Mouse (Mus musculus): ENCODE results near the gene Tmem121b. TPM values are rescaled to one million over a fixed set of nuclear protein-coding genes. Genes with fewer than 3 reads are reported as not detected.

Tmem121b gene
- total RNA-seq (2021) (under 1 TPM; 0.06 to 0.10 TPM), polyA plus RNA-seq (2012; rRNA removed) (0.03 and 0.12 TPM in 2 replicates)
- long read RNA-seq: 0 reads

DNA sequence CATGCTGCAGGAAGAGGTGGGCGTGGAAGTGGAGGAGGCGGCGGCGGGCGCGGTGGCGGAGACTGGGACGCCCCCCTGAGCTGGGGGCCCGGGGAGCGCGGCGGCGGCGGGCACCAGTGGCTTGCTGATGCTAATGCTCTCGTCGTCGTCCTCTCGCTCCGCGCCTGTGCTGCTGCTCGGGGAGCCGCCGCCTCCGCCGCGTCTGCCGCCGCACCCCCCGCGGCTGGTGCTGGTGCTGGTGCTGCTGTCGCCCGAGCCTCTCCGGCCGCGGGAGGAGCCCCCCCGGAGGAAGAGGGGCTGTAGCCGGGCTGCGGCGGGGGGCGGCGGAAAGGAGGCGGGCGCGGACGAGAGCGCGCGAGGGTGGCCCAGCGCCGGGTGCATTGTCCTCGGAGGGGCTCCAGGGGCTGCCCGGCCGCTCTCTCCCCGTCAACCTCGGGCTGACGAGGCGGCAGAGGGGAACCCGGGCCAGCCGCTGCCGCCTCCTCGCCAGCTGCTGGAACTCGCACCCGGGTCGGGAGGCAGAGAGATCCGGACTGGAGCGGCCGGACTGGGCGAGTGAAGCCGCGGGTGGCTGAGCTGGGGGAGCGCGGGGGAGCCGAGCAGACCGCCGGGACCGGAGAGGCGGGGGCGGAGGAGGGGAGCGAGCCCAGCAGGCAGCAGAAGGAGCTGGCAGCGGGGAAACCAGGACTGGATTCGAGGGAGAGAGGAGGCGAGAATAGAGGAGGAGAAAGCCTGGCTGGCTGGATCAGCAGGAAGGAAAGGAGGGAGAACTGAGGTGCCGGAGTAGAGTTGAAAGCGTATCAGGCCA lies at the start of gene Tmem121b:
Gene Tmem121b (minus strand): TSS at position 434 of the 808 bp plus-strand sequence.
- DNase-seq: peak; percentile 50

DNA sequence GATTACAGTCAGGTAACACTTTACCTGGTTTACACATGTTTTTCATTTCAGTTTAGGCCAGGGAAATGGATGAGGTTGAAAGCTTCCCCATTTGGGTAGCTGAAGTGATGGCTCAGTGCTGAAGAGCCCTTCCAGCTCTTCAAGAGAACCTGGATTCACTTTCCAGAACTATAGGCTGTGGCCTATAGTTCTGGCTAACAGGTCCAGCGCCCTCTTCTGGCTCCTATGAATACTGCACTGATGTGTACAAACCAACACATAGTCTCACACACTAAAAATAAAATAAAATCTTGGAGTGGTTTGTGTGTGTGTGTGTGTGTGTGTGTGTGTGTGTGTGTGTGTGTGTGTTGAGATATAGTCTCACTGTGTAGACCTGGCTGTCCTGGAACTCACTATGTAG lies 48.5 kb upstream of the Tmem121b start:
- no peak for DNase-seq

DNA sequence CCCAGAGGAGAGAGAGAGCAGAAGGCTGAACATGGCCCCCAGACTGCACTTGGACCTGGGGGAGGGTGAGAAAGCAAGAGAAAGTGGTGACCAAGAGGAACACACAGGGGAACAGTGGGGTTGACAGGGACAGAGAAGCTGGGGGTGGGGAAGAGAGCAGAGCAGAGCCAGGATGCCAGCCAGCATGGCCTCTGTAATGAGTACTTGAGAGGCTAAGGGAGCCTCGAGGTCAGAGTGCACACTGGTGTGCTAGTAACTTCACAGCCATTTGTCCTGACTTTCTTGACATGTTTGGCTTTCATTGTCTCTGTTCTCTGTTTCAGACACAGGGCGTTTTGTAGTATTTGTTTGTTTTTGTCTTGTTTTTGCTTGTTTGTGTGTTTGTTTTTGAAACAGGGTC lies 47.8 kb upstream of the Tmem121b start:
- no peak for DNase-seq

DNA sequence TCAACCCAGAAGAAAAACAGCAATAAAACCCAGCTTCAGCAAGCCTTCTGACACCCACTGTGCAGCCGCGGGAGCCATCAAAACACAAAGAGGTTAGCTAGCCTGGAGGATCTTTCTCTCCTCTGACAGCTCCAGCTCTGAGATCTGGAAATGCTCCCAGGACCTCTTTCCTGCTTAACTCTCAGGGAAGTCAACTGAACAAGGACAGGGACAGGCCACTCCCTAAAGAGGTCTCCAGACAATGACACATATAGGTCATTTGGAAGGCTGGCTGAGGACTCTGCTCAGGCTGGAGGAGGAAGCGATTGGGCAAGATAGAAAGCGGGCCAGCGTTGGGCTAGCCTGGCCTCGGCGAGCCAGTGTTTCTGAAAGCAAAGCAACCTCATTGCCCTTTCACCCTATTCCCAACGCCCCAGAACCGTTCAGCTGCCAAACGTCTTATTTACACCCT lies 46.2 kb upstream of the Tmem121b start:
- peak; percentile 84 for DNase-seq

DNA sequence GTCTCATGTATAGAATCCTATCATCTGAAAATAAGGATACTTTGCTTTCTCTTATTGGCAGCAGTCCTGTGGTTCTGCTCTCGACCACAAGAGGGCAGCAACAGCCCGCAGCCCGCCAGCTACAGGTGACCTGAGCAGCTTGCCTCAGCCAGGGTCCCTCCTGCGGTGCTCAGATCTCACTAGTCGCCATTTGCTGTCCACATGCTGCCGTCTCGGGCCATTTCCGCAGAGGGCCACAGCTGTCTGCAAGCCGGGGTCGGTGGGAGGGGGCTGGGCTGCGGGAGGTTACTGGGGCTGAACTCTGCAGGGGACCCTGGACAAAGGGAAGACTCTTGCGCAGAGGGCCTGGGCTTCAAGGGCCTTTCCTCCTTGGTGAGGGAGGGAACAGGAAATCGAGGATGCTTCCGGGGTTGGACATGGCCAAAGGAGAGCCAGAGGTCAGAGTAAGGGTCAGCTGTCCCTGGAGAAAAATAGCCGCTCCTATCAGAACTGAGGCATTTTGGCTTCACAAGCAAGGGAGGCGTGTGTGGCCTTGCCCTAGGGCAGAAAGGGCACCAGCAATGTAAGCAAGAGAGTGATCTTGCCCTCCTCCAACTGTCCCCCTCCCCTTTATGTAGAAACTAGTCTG lies 45.6 kb upstream of the Tmem121b start:
- DNase-seq: peak; percentile 80

DNA sequence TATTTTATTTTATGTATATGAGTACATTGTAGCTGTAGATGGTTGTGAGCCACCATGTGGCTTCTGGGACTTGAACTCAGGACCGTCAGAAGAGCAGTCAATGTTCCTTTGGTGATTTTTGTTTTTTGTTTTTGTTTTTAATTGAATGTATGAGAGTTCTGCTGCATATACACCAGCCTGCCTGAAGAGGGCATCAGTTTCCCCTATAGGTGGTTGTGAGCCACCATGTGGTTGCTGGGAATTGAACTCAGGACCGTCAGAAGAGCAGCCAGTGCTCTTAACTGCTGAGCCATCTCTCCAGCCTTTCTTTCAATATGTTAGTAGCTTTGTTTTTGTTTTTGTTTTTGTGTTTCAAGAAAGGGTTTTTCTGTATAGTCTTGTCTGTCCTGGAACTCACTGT lies 42.7 kb upstream of the Tmem121b start:
- DNase-seq: no peak

DNA sequence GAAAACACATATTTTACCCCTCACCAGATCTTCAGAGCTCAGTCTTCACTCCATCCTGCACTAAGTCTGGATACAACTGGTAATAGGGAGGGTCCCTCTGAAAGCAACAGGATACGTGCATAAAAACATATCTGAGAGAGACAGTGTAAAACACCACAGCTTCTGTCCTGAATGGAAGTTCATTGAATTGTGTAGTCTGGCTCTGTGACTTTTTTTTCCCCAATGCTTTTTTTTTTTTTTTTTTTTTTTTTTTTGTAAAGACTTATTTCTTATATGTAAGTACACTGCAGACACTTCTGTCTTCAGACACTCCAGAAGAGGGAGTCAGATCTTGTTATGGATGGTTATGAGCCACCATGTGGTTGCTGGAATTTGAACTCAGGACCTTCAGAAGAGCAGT lies 39.0 kb upstream of the Tmem121b start:
- no peak for DNase-seq

DNA sequence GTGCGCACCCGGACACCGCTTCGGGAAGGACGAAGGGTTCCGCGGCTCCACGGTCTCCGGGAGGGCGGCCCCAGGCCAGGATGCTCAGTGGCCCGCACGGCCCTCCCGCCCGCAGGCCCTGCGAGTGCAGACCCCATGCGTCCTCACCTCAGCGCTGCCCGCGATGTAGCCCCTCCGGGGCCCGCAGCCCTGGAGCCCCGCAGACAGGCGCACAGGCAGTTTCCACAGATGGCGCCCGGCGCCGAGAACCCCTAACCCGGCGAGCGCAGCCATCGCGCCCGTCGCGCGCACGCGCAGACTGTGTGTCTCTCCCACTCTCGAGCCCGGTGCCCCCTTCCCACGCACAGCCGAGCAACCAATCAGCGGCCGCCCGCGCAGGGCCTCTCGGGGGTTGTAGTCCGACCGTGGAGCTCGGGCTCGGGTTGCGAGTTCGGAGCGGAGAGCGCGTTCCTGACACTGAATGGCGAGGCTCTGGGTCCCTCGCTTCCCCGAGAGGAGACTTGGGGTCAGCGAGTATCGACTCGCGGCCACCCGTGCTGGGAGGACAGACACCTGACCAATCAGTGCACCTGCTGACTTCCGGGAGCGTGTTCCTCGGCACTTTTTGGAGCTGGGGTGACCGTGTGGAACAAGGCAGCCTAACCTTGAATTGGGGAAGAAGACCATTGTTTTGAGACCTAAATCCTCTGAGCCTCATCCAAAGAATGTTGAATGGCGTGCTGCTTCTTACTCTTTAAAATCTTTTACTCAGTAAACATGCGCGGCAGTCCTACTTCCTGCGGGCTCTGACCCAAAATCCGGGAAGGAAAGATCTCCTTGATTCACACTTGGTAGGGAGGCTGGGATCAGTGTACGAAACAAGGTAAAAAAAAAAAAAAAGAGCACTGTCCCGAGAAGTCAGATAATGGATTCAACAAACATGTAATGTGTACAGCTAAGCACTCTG lies 37.7 kb upstream of the Tmem121b start, which contains the start of gene Hdhd5:
Gene Hdhd5 (minus strand): TSS at position 300 of the 946 bp plus-strand sequence.
- DNase-seq: peak; percentile 96

DNA sequence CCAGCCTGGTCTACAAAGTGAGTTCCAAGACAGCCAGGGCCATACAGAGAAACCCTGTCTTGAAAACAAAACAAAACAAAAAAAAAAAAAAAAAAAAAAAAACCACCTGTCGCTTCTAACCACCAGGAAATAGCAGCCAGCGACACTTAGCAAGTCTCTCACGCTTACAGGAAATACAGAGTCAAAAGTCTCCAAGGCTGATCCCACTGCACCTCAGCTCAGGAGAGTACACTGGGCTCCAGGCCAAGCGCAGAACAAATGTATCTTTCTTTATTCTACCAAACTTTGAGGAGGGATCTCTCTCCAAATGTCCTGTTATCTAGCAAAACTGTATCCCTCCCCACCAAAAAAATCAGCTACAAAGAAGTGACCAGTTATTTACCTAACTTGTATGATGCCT lies 35.5 kb upstream of the Tmem121b start:
- DNase-seq: no peak

DNA sequence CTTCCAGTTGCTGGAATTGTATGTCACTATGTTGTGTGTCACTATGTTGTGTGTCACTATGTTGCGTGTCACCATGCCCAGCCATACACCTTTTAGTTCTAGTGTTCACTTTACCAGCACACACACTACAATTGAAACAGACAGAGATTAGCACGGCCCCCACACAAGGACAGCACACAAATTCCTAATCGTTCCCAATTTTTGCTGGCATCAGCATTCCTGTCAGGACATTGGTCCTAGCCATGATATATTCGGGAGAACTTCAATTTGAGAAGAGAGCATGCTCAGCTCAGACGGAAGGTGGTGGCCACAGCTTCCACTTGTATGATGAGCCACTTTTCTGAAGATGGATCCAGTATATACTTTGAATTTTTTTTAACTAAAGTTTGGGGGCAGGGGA lies 31.2 kb upstream of the Tmem121b start:
- no peak for DNase-seq

DNA sequence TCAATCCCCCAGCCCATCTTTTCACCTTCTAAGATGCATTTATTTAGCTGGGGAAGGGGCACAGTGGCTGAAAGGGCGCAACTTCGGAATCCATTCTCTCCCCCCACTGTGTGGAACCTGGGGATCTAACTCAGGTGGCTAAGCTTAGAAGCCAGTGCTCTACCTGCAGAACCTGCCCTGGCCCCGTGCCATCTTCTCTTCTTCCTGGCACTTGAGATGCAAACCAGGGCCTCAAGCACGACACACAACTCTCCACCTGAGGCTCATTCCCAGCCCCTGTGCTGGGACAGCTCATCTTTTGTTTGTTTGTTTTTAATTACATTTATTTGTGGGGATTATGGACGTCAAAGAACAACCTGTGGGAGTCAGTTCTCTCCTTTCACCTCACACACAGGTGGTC lies 26.0 kb upstream of the Tmem121b start:
- DNase-seq: no peak

DNA sequence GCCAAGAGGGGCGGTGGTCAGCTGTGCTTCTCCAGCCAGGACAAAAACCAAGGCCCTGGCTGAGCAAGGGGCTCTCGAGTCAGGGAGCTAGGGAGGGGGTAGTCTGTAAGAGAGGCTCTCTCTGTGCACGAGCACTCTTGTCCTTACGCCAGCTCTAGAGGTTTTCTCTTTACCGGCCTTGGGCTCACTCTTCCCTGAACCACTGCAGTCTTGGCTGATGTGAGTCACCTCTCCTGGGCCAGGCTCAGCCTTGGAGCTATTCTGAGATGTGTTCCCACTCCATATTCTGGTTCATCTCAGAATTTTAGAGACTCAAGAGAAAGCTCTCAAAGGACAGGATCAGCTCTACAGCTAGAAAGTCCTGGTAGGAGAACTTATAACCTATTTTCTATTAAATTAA lies 23.7 kb upstream of the Tmem121b start:
- peak; percentile 75 for DNase-seq

DNA sequence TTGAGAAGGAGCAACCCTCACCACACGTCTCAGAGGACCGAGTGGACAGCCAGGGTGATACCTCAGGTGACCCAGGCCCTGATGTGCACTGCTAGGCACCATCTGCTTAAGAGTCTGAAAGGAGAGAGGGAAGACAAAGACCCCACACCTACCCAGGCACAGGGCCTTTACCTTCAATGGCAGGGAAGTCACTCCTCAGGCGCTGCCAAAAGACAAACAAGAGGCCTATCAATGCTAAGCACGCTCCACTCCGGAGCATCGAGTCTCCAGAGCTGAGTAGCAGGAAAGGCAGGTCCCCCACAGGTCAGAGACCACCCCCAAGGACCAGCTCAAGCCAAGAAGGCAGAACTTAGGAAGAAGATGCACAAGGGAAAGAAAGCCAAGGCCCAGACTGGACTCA lies 23.3 kb upstream of the Tmem121b start:
- no peak for DNase-seq

DNA sequence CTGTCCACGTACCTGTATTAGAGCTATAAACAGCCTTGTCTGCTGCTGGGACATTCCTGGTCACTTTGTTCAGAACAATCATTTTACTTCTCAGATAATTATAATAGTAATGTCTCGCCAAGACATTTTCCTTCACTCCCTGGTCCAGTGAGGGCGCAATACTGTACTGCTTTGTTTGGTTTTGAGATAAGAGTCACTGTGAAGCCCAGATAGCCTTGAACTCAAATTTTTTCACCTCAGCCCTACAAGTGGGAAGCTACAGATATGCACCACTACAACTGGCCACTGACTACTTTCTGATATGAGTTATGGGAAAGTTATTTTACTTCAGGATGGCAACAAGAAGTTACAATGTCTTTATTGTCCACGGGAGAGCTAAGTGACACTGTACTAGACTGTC lies 22.8 kb upstream of the Tmem121b start:
- no peak for DNase-seq

DNA sequence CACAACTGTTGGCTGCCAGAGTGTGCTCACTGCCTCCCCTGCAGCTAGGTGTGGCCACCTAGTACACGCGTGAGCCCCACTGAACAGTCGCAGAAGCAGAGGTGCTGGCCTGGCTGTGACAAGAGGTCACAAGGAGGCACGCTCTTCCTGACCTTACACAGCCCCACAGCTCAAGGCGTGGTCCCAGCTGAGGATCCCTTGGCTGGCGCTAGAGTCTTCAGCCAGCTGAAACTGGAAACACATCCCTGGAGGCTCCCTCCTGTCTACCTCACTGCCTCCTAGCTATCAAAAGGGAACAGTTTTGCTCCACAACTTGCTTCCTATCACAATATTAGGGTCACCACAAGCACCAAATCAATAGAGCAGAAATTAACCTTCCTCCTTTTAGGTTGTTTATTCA lies 17.6 kb upstream of the Tmem121b start:
- DNase-seq: no peak

DNA sequence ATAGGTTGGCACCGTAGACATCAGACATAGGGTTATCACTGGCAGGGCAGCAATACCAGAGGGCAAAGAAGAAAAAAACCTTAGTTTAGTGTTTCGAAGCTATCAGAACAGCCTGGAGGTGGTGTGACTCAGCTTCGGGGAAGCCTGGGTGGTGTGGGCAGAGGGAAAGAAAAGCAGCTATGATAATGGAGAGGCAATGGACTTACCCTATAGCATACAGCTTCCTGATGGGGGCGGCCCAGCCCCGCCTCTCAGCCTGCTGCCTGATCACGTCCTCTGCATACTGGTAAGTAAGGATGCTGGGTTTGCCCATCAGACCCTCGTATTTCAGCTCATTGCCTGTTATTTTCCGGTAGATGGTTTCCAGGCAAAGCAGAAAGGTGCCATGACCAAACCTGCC lies 16.8 kb upstream of the Tmem121b start:
- DNase-seq: no peak

DNA sequence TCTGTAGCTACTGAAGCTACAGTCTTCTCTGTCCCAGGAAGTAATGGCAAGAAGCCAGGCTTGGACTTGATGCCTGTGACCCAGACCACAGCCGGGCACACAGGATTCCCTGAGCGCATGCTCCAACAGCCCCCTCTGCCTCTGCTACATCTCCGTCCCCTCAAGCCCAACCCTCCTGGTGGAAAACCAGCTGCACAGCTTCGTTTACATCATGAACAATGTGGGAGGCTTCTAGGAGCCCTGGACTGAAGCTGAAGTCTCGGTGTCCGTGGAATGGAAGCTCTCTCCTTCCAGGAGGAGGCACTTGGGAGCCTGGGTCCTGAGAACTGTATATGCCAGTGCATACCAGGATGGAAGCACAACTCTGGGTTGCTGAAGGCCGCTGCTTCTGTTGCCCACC lies 16.4 kb upstream of the Tmem121b start:
- DNase-seq: no peak

DNA sequence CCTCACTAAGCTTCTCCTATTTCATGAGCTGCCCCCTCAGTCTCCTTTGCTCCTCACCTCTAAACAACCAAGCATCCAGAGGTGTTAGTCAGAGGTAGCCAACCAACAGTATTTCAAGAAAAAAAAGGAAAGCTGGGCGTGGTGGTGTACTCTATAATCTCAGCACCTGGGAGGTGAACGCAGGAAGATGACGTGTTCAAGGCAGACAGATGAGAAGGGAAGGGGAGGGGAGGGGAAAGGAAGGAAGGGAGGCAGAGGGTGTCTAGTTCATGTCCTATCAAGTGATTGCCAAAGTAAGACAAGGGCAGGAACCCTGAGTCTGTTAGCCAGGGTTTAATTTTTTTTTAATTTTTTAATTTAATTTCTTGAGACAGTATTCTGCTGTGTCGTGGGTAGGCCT lies 15.0 kb upstream of the Tmem121b start:
- DNase-seq: no peak

DNA sequence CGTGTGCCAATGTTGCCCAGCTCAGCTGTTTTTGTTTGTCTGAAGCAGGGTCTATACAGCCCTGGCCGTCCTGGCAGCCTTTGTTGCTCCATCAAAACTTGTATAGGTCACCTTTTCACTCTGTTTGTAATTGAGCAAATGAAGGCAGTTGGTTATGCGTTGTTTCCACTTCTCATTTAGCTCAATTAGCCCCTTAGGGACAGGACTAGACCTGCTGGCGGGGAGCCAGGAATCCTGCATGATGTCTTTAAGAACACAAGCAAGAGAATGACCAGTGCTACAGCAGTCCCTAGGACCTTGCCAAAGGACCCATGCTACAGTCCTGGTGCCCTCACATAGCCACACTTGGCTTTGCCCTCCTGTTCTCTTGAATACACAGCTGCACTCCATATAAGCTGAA lies 11.9 kb upstream of the Tmem121b start:
- no peak for DNase-seq

DNA sequence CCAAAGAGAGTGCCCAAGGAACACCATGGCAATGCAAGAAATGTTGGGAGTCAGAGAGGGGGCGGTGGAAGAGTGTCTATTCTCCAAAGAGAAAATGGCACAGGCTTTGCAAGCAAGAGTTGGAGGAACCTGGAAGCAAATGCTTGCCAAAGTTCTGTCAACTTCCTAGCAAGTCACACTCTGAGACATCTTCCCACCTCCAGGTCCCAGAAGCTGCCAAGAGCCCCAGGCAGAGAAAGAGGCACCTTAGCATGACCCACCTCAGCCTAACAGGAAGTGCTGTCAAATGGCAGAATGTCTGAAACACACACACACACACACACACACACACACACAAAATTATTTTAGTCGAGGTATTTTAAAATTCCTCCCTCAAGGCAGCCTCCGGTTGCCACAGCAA lies 10.4 kb upstream of the Tmem121b start:
- no peak for DNase-seq

DNA sequence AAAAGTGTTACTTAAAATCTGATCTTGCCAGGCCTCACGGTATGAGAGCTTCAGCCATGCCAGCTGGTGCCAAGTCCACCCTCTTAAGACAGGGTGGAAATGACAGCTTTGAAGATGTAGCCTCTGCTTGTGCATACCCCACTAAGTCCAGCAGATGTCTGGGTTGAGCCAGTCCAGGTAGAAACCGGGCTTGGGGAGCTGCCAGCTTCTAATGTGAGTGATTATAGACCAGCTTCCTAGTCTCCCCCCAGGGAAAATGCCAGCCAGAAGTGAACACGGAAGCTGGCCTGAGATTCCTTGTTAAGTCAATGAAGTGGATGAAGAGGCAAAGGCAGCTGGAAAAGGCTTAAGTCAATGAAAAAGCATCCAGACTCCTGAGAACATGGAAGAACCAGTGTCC lies 2.9 kb upstream of the Tmem121b start:
- DNase-seq: no peak

All from adrenal gland, adult 2 months (tissue).